Mouse (Mus musculus) brain, embryonic 14.5 days (tissue): ENCODE data around the gene Ctps.

ENCODE experiments used
- CTCF ChIP-seq: fragments of 200-500 bp; IDR thresholded peaks from 2 replicates; pipeline ENCODE4 v1.5.1; 2012; ENCODE audit warnings: inconsistent platforms, mild to moderate bottlenecking, moderate library complexity, borderline replicate concordance; ENCODE audit not compliant: insufficient read depth, insufficient read length; ENCODE audit errors: extremely low read depth
- POLR2A ChIP-seq: fragments of 200-500 bp; IDR thresholded peaks from 2 replicates; pipeline ENCODE4 v1.6.1; 2012; ENCODE audit warnings: mild to moderate bottlenecking, inconsistent platforms, borderline replicate concordance; ENCODE audit not compliant: poor library complexity, insufficient read depth, insufficient read length, severe bottlenecking; ENCODE audit errors: extremely low read depth

DNA sequence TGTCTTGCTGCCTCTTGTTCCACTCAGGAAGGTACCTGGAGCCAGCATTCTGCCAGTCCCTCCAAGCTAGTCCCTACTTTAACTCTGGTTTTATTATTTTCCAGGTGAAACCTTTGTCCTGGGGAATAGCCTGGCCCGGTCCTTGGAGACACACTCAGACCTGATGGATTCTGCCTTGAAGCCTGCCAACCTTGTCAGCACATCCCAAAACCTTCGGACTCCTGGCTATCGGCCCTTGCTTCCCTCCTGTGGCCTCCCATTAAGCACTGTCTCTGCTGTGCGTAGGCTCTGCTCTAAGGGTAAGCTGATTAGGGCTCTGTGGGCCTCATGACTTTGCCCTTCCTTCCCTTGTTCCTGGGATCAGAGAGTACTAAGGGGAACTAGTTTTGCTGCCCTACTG lies 47.7 kb downstream of the Ctps start:
- no peak for TF ChIP-seq CTCF
- TF ChIP-seq POLR2A, result no peak
